Mouse (Mus musculus): ENCODE measurements around the gene Cfap300. TPM values are rescaled to one million over a fixed set of nuclear protein-coding genes. Genes with fewer than 3 reads are reported as not detected.

The Cfap300 gene
- total RNA-seq (2021), result 10 to 100 TPM; 10.8 to 13.3 TPM
- long read RNA-seq, experiment 1, partial matches to known transcripts, result 3 of 7 reads
- long read RNA-seq, experiment 1, other reads (novel, unspliced or antisense), result 0 of 7 reads
- long read RNA-seq, experiment 2, partial matches to known transcripts, result 4 of 9 reads
- long read RNA-seq, experiment 2, other reads (novel, unspliced or antisense), result 4 of 9 reads

GRCm38 (mm10) chr9:8042338-8043043, at the start of gene Cfap300:
Cfap300 (minus strand) TSS chr9:8042823.
- peak within 1 kb of the TSS; percentile 71 for H3K4me3 ChIP-seq
- DNase-seq (ENCODE audit: low spot score in 2 of 2), result peak; percentile 97
- TF ChIP-seq CTCF (conservative IDR thresholded peaks at IDR 0.05), result no peak
- peak within 1 kb of the TSS; percentile 96 for H3K27ac ChIP-seq

GRCm38 (mm10) chr9:8078882-8079281, 36.3 kb upstream of the Cfap300 start:
- no peak overlapping the region for H3K4me3 ChIP-seq
- no peak for DNase-seq (ENCODE audit: low spot score in 2 of 2)
- no peak overlapping the region for H3K27ac ChIP-seq
- TF ChIP-seq CTCF (conservative IDR thresholded peaks at IDR 0.05), result no peak

- DNase-seq (ENCODE audit: low spot score in 2 of 2), result no peak
- H3K27ac ChIP-seq, result no peak overlapping the region
- TF ChIP-seq CTCF (conservative IDR thresholded peaks at IDR 0.05), result peak; percentile 74
Measured at GRCm38 (mm10) chr9:8074345-8074744, 31.7 kb upstream of the Cfap300 start.

GRCm38 (mm10) chr9:8073203-8073755, 30.7 kb upstream of the Cfap300 start:
- Histone ChIP-seq H3K4me3 (no peak overlapping the region), H3K27ac (no peak overlapping the region)
- no peak for TF ChIP-seq CTCF (conservative IDR thresholded peaks at IDR 0.05)
- DNase-seq (ENCODE audit: low spot score in 2 of 2), result no peak

More at GRCm38 (mm10) chr9:8074345-8074744, 31.7 kb upstream of the Cfap300 start:
- no peak overlapping the region for H3K4me3 ChIP-seq

- TF ChIP-seq CTCF (conservative IDR thresholded peaks at IDR 0.05), result no peak
- H3K4me3 ChIP-seq, result no peak overlapping the region
- DNase-seq (ENCODE audit: low spot score in 2 of 2), result no peak
- H3K27ac ChIP-seq, result no peak overlapping the region
Measured at GRCm38 (mm10) chr9:8059636-8060035, 17.0 kb upstream of the Cfap300 start.

GRCm38 (mm10) chr9:8054831-8055230, 12.2 kb upstream of the Cfap300 start:
- no peak for TF ChIP-seq CTCF (conservative IDR thresholded peaks at IDR 0.05)
- Histone ChIP-seq H3K27ac (no peak overlapping the region), H3K4me3 (no peak overlapping the region)
- no peak for DNase-seq (ENCODE audit: low spot score in 2 of 2)

GRCm38 (mm10) chr9:8043044-8043387, 393 bp upstream of the Cfap300 start:
- DNase-seq (ENCODE audit: low spot score in 2 of 2), result no peak
- H3K4me3 ChIP-seq, result peak overlapping the region; percentile 71
- H3K27ac ChIP-seq, result peak overlapping the region; percentile 96
- TF ChIP-seq CTCF (conservative IDR thresholded peaks at IDR 0.05), result no peak

- TF ChIP-seq CTCF (conservative IDR thresholded peaks at IDR 0.05), result no peak
- H3K4me3 ChIP-seq, result no peak overlapping the region
Measured at GRCm38 (mm10) chr9:8035546-8035945, 7.1 kb downstream of the Cfap300 start.

GRCm38 (mm10) chr9:8035091-8035490, 7.5 kb downstream of the Cfap300 start:
- no peak for TF ChIP-seq CTCF (conservative IDR thresholded peaks at IDR 0.05)
- DNase-seq (ENCODE audit: low spot score in 2 of 2), result no peak
- no peak overlapping the region for H3K4me3 ChIP-seq
- no peak overlapping the region for H3K27ac ChIP-seq

More at GRCm38 (mm10) chr9:8035546-8035945, 7.1 kb downstream of the Cfap300 start:
- no peak for DNase-seq (ENCODE audit: low spot score in 2 of 2)
- no peak overlapping the region for H3K27ac ChIP-seq

- no peak overlapping the region for H3K4me3 ChIP-seq
- H3K27ac ChIP-seq, result no peak overlapping the region
- no peak for DNase-seq (ENCODE audit: low spot score in 2 of 2)
- no peak for TF ChIP-seq CTCF (conservative IDR thresholded peaks at IDR 0.05)
Measured at GRCm38 (mm10) chr9:8034143-8034542, 8.5 kb downstream of the Cfap300 start.

GRCm38 (mm10) chr9:8032847-8033246, 9.8 kb downstream of the Cfap300 start:
- Histone ChIP-seq H3K27ac (no peak overlapping the region), H3K4me3 (no peak overlapping the region)
- TF ChIP-seq CTCF (conservative IDR thresholded peaks at IDR 0.05), result no peak
- no peak for DNase-seq (ENCODE audit: low spot score in 2 of 2)

GRCm38 (mm10) chr9:8018609-8019008, 24.0 kb downstream of the Cfap300 start:
- Histone ChIP-seq H3K27ac (no peak overlapping the region), H3K4me3 (no peak overlapping the region)
- no peak for TF ChIP-seq CTCF (conservative IDR thresholded peaks at IDR 0.05)
- DNase-seq (ENCODE audit: low spot score in 2 of 2), result no peak

- no peak for DNase-seq (ENCODE audit: low spot score in 2 of 2)
Measured at GRCm38 (mm10) chr9:8017253-8017913, 25.2 kb downstream of the Cfap300 start.

More at GRCm38 (mm10) chr9:8017253-8017913, 25.2 kb downstream of the Cfap300 start:
- H3K27ac ChIP-seq, result peak overlapping the region; percentile 58; the same call in 1 of the 2 replicates
- TF ChIP-seq CTCF (conservative IDR thresholded peaks at IDR 0.05), result no peak
- no peak overlapping the region for H3K4me3 ChIP-seq

Data from layer of hippocampus, adult 2 months (tissue).